Mouse (Mus musculus): ENCODE results near the gene Dpf3. TPM values are rescaled to one million over a fixed set of nuclear protein-coding genes. Genes with fewer than 3 reads are reported as not detected.

Gene Dpf3
- total and polyA plus RNA-seq, 2 experiments from 2014 or later: 14.3 to 31.7 TPM

GRCm38 (mm10) chr12:83426326-83426725, 61.2 kb downstream of the Dpf3 start:
- Histone ChIP-seq H3K9ac (replicated peaks; ENCODE audit: low read length, poor library complexity, severe bottlenecking) (no peak overlapping the region), H3K4me2 (ENCODE audit: low read depth, low read length, poor library complexity, severe bottlenecking) (no peak overlapping the region), H3K4me3 (ENCODE audit: low read depth, low read length) (no peak overlapping the region), H3K9me3 (ENCODE audit: low read length) (no peaks in the 10 kb centered on the region), H3K36me3 (ENCODE audit: insufficient read depth, low read length) (no peaks in the 10 kb centered on the region), H3K27ac (ENCODE audit: low read depth, low read length) (no peak overlapping the region), H3K4me1 (ENCODE audit: insufficient read depth, low read length) (no peaks in the 10 kb centered on the region), H3K27me3 (ENCODE audit: insufficient read depth, low read length) (no peaks in the 10 kb centered on the region)
- ATAC-seq (ENCODE audit: low FRiP score) (no peak), DNase-seq (ENCODE audit: low spot score) (no peak)
- no peak for TF ChIP-seq CTCF (IDR thresholded peaks at IDR 0.05)
- WGBS: 63% methylated on average over 5 of the region's 5 CpGs

GRCm38 (mm10) chr12:83425736-83426135, 61.8 kb downstream of the Dpf3 start:
- Histone ChIP-seq H3K9me3 (ENCODE audit: low read length) (no peaks in the 10 kb centered on the region), H3K4me2 (ENCODE audit: low read depth, low read length, poor library complexity, severe bottlenecking) (no peak overlapping the region), H3K9ac (replicated peaks; ENCODE audit: low read length, poor library complexity, severe bottlenecking) (no peak overlapping the region), H3K27me3 (ENCODE audit: insufficient read depth, low read length) (no peaks in the 10 kb centered on the region), H3K27ac (ENCODE audit: low read depth, low read length) (no peak overlapping the region), H3K36me3 (ENCODE audit: insufficient read depth, low read length) (no peaks in the 10 kb centered on the region), H3K4me3 (ENCODE audit: low read depth, low read length) (no peak overlapping the region), H3K4me1 (ENCODE audit: insufficient read depth, low read length) (no peaks in the 10 kb centered on the region)
- 76% methylated on average over 7 of the region's 7 CpGs for WGBS
- DNase-seq (ENCODE audit: low spot score) (no peak), ATAC-seq (ENCODE audit: low FRiP score) (no peak)
- TF ChIP-seq CTCF (IDR thresholded peaks at IDR 0.05): no peak

GRCm38 (mm10) chr12:83424720-83425444, 62.6 kb downstream of the Dpf3 start:
- 37% methylated on average over 11 of the region's 11 CpGs for WGBS

GRCm38 (mm10) chr12:83424086-83424719, 63.3 kb downstream of the Dpf3 start:
- ATAC-seq (ENCODE audit: low FRiP score) (no peak), DNase-seq (ENCODE audit: low spot score) (no peak)

More at GRCm38 (mm10) chr12:83424720-83425444, 62.6 kb downstream of the Dpf3 start:
- H3K9me3 ChIP-seq (ENCODE audit: low read length): no peaks in the 10 kb centered on the region
- no peak overlapping the region for H3K9ac ChIP-seq (replicated peaks; ENCODE audit: low read length, poor library complexity, severe bottlenecking)
- no peak overlapping the region for H3K4me3 ChIP-seq (ENCODE audit: low read depth, low read length)
- H3K36me3 ChIP-seq (ENCODE audit: insufficient read depth, low read length): no peaks in the 10 kb centered on the region
- ATAC-seq (ENCODE audit: low FRiP score) (peak; percentile 34; the same call in 1 of the 2 replicates), DNase-seq (ENCODE audit: low spot score) (peak; percentile 38)
- TF ChIP-seq CTCF (IDR thresholded peaks at IDR 0.05): peak; percentile 48
- H3K4me1 ChIP-seq (ENCODE audit: insufficient read depth, low read length): no peaks in the 10 kb centered on the region
- no peaks in the 10 kb centered on the region for H3K27me3 ChIP-seq (ENCODE audit: insufficient read depth, low read length)
- no peak overlapping the region for H3K4me2 ChIP-seq (ENCODE audit: low read depth, low read length, poor library complexity, severe bottlenecking)
- peak overlapping the region; percentile 44; the same call in 1 of the 2 replicates for H3K27ac ChIP-seq (ENCODE audit: low read depth, low read length)

GRCm38 (mm10) chr12:83420346-83420745, 67.2 kb downstream of the Dpf3 start:
- Histone ChIP-seq H3K4me1 (ENCODE audit: insufficient read depth, low read length) (no peaks in the 10 kb centered on the region), H3K36me3 (ENCODE audit: insufficient read depth, low read length) (no peaks in the 10 kb centered on the region), H3K4me3 (ENCODE audit: low read depth, low read length) (no peak overlapping the region), H3K9ac (replicated peaks; ENCODE audit: low read length, poor library complexity, severe bottlenecking) (no peak overlapping the region), H3K27me3 (ENCODE audit: insufficient read depth, low read length) (no peaks in the 10 kb centered on the region), H3K4me2 (ENCODE audit: low read depth, low read length, poor library complexity, severe bottlenecking) (no peak overlapping the region), H3K9me3 (ENCODE audit: low read length) (no peaks in the 10 kb centered on the region), H3K27ac (ENCODE audit: low read depth, low read length) (no peak overlapping the region)
- TF ChIP-seq CTCF (IDR thresholded peaks at IDR 0.05): no peak
- WGBS: 96% methylated on average over 5 of the region's 5 CpGs
- DNase-seq (ENCODE audit: low spot score) (no peak), ATAC-seq (ENCODE audit: low FRiP score) (no peak)

More at GRCm38 (mm10) chr12:83424086-83424719, 63.3 kb downstream of the Dpf3 start:
- Histone ChIP-seq H3K4me2 (ENCODE audit: low read depth, low read length, poor library complexity, severe bottlenecking) (no peak overlapping the region), H3K36me3 (ENCODE audit: insufficient read depth, low read length) (no peaks in the 10 kb centered on the region), H3K27ac (ENCODE audit: low read depth, low read length) (no peak overlapping the region), H3K4me3 (ENCODE audit: low read depth, low read length) (no peak overlapping the region), H3K9me3 (ENCODE audit: low read length) (no peaks in the 10 kb centered on the region), H3K4me1 (ENCODE audit: insufficient read depth, low read length) (no peaks in the 10 kb centered on the region), H3K27me3 (ENCODE audit: insufficient read depth, low read length) (no peaks in the 10 kb centered on the region), H3K9ac (replicated peaks; ENCODE audit: low read length, poor library complexity, severe bottlenecking) (no peak overlapping the region)
- 64% methylated on average over 12 of the region's 12 CpGs for WGBS
- peak; percentile 20 for TF ChIP-seq CTCF (IDR thresholded peaks at IDR 0.05)

- TF ChIP-seq CTCF (IDR thresholded peaks at IDR 0.05): no peak
- no peak overlapping the region for H3K9ac ChIP-seq (replicated peaks; ENCODE audit: low read length, poor library complexity, severe bottlenecking)
- H3K27me3 ChIP-seq (ENCODE audit: insufficient read depth, low read length): no peaks in the 10 kb centered on the region
- no peaks in the 10 kb centered on the region for H3K36me3 ChIP-seq (ENCODE audit: insufficient read depth, low read length)
- H3K4me1 ChIP-seq (ENCODE audit: insufficient read depth, low read length): peaks cover 10% of the 10 kb centered on the region; the same call in 1 of the 2 replicates
- DNase-seq (ENCODE audit: low spot score): no peak
- H3K4me3 ChIP-seq (ENCODE audit: low read depth, low read length): no peak overlapping the region
- 76% methylated on average over 4 of the region's 4 CpGs for WGBS
- ATAC-seq (ENCODE audit: low FRiP score): no peak
- no peak overlapping the region for H3K27ac ChIP-seq (ENCODE audit: low read depth, low read length)
- H3K9me3 ChIP-seq (ENCODE audit: low read length): no peaks in the 10 kb centered on the region
- H3K4me2 ChIP-seq (ENCODE audit: low read depth, low read length, poor library complexity, severe bottlenecking): no peak overlapping the region
Measured at GRCm38 (mm10) chr12:83415207-83415606, 72.3 kb downstream of the Dpf3 start.

All from midbrain, postnatal 0 days (tissue).